Mouse (Mus musculus) liver, embryonic 14.5 days (tissue): Measurements from ENCODE around the gene Kcnk7.

ENCODE experiments used
- CTCF ChIP-seq: IDR thresholded peaks from 2 replicates; pipeline ENCODE4 v1.5.1; 2016; ENCODE audit warnings: antibody characterized with exemption, low read depth, control low read depth
- EP300 ChIP-seq: IDR thresholded peaks from 2 replicates; pipeline ENCODE4 v1.6.1; 2016; ENCODE audit warnings: antibody characterized with exemption, low read depth

GRCm38 (mm10) chr19:5740320-5741317 lies 36.5 kb downstream of the Kcnk7 start, which contains the start of gene Ltbp3:
- TF ChIP-seq CTCF (no peak), EP300 (no peak)
